Mouse (Mus musculus) gastrocnemius, adult 2 months (tissue): ENCODE data around the gene Kif13a. TPM values are rescaled to one million over a fixed set of nuclear protein-coding genes. Genes with fewer than 3 reads are reported as not detected.

ENCODE experiments used
- DNase-seq: peaks from one replicate; pipeline ENCODE4 v3.0.0; 2022
- H3K27ac ChIP-seq: fragments of 200-600 bp; 2 replicates; pipeline ENCODE4 v1.8.1; 2022; ENCODE audit warnings: mild to moderate bottlenecking
- H3K4me3 ChIP-seq: fragments of 200-600 bp; 2 replicates; pipeline ENCODE4 v1.8.1; 2022; ENCODE audit warnings: mild to moderate bottlenecking, moderate library complexity
- CTCF ChIP-seq: fragments of 200-600 bp; IDR thresholded peaks from 2 replicates; pipeline ENCODE4 v1.8.1; 2022; ENCODE audit warnings: antibody characterized with exemption, mild to moderate bottlenecking, moderate library complexity
- intact Hi-C: fragments of 180-260 bp; cut with DNase I; formaldehyde crosslinking; loops from one replicate; pipeline ENCODE4 v1.15.1; 2025
- total RNA-seq, 2 experiments: library from RNA; stranded (reverse); gene quantifications; 2 replicates each; pipeline ENCODE4 v1.2.3; 2021

Kif13a gene
- total RNA-seq, 2 experiments from 2014 or later = 90.6 to 92.3 TPM

- DNase-seq = no peak
- Histone ChIP-seq H3K4me3 (no peak overlapping the region), H3K27ac (no peak overlapping the region)
- no peak for TF ChIP-seq CTCF
- intact Hi-C loops = no loop called here
Measured at GRCm38 (mm10) chr13:46911018-46911419, 18.6 kb downstream of the Kif13a start.

GRCm38 (mm10) chr13:46909946-46910345 is 19.7 kb downstream of the Kif13a start:
- H3K27ac ChIP-seq = no peak overlapping the region; the same call in 1 of the 2 replicates
- intact Hi-C loops = no loop called here
- TF ChIP-seq CTCF = no peak
- H3K4me3 ChIP-seq = no peak overlapping the region
- DNase-seq = no peak

DNA sequence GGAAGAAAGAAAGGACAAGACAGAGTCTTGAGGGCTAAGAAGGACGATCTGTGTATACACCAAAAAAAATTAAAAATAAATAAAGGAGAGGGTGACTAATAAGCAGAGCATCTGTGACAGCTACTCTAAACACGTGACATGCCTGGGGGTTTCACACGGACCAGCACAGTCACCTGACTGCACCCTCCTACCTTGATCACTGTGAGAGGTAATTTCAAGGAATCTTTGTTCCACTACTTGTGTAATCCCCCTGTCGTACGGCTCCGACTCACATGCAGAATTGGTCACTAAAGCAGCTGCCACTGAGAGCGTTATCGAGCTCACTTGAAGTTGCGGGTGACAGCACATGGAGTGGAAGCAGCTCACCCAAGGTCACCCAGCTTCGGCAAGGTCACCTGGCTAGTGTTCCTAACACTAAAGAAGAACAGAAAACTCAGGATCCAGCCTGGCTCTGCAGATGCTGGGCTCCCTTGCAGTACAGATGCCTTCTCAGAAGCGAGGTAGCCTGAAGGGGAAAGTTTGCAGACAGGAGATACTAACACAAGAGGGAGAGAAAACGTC is 20.6 kb downstream of the Kif13a start:
- no peak for DNase-seq
- no peak overlapping the region for H3K4me3 ChIP-seq
- H3K27ac ChIP-seq = no peak overlapping the region
- intact Hi-C loops = no loop called here
- no peak for TF ChIP-seq CTCF

GRCm38 (mm10) chr13:46908387-46908786 is 21.3 kb downstream of the Kif13a start:
- intact Hi-C loops = no loop called here
- Histone ChIP-seq H3K27ac (no peak overlapping the region), H3K4me3 (no peak overlapping the region)
- TF ChIP-seq CTCF = no peak
- no peak for DNase-seq

DNA sequence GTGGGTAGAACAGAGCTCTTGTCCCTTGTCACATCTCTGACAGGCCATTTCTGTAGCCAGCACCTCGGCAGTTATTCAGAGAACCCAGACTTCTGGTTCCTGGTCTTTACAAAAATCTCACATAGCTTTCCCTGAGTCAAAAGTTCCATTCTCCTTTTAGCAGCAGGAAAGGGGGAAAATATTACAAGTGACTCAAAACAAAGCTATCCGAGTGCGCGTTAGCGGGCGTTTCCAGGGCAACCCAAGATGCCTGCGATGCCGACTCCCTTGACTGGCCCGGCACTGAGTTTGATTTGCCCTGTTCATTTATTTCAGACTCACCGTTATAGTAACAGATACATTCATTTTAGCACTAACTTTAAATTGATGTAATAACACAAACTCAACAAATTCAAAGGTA is 21.8 kb downstream of the Kif13a start:
- Histone ChIP-seq H3K4me3 (no peak overlapping the region), H3K27ac (peak overlapping the region; percentile 54)
- intact Hi-C loops = no loop called here
- DNase-seq = peak; percentile 50
- TF ChIP-seq CTCF = no peak

GRCm38 (mm10) chr13:46907115-46907514 is 22.6 kb downstream of the Kif13a start:
- peak overlapping the region; percentile 54 for H3K27ac ChIP-seq
- TF ChIP-seq CTCF = no peak
- no peak overlapping the region for H3K4me3 ChIP-seq
- intact Hi-C loops = no loop called here
- no peak for DNase-seq

GRCm38 (mm10) chr13:46905971-46906370 is 23.7 kb downstream of the Kif13a start:
- no peak for DNase-seq
- intact Hi-C loops = no loop called here
- Histone ChIP-seq H3K27ac (no peak overlapping the region), H3K4me3 (no peak overlapping the region)
- TF ChIP-seq CTCF = no peak

DNA sequence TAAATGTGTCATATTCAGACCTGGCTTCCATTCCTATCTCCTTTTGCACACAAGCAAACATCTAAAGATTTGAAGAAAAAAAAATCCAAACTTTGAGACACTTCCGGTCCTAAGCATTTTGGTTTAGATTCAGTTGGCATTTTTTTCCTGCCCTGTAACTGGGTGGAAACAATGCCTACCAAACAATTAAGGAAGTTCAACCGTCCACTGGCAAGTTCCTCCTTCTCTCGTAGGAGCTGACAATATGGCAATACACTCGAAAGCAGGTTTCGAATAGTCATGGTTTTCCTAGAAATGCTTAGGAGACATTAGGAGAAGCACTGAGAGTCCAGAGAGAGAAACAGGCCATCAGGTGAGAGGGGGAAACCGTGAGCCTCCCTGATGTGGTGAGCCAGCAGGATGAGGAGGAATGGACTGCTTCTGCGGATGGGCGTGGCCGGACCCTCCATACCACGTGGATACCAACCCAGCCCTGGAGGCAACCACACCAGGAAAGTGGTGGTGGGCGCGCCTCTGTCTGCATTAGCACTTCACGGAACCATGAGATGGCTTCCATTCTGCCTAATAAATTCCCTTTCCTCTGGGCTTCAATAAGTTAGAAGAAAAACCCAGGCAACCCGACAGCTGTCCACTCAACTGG is 24.6 kb downstream of the Kif13a start:
- intact Hi-C loops = no loop called here
- no peak for TF ChIP-seq CTCF
- Histone ChIP-seq H3K27ac (peak overlapping the region; percentile 43), H3K4me3 (no peak overlapping the region)
- DNase-seq = no peak

DNA sequence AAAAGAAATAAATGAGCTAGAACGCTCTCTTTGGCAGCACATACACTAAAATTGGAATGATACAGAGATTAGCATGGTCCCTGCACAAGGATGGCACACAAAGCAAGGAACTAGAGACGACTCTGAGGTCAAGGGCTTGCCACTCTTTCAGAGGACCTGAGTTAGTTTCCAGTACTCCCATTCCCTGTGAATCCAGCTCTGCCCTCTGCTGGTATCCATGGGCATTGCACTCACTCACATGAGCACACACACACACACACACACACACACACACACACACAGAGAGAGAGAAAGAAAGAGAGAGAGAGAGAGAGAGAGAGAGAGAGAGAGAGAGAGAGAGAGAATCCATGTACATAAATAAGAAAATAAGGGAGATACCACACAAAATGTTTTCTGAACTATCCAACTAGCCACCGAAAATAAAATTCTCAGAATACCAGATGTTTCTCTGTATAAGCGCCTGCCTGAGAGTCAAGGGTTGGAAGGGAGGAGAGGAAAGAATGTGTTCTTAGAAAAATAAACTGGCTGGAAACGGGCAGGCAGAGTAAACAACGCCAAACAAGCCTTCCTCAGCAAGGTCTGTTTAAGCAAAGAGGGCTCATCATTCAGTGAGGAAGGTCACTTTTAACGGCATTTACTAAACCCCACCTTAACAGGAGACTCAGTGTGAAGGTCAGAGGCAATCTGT is 27.0 kb downstream of the Kif13a start:
- TF ChIP-seq CTCF = peak; percentile 7; the same call in 1 of the 2 replicates
- intact Hi-C loops = no loop called here
- Histone ChIP-seq H3K27ac (peak overlapping the region; percentile 10; the same call in 1 of the 2 replicates), H3K4me3 (no peak overlapping the region)
- no peak for DNase-seq

DNA sequence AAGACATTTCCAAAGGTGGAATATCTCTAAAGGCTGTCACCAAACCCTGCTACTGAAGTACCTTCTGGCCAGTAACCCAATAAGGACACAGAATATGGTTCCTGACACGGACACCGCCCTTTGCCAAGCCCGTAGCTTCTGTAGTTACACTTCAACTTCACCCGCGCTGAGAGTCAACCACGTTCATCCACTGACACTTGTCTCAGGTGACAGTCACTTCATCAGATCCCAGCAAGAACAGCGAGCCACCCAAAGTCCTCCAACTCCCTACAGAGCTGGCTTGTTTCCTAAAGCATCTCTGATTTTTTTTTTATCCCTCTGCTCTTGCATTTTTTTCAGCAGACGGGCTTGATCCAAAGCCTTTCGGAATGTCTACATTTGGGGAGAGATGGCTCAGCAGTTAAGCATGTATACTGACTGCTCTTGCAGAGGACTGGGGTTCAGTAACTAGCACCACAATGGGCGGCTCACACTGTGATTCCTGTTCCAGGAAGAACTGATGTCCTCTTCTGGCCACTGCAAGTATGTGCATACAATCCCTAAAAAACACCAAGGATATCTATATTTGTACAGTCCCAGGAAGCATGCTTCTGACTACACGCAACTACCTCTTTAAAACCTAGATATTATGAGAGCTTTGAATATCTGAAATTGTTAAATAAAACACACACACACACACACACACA is 28.7 kb downstream of the Kif13a start:
- TF ChIP-seq CTCF = no peak
- peak; percentile 42 for DNase-seq
- no peak overlapping the region for H3K4me3 ChIP-seq
- intact Hi-C loops = no loop called here
- peak overlapping the region; percentile 65 for H3K27ac ChIP-seq

DNA sequence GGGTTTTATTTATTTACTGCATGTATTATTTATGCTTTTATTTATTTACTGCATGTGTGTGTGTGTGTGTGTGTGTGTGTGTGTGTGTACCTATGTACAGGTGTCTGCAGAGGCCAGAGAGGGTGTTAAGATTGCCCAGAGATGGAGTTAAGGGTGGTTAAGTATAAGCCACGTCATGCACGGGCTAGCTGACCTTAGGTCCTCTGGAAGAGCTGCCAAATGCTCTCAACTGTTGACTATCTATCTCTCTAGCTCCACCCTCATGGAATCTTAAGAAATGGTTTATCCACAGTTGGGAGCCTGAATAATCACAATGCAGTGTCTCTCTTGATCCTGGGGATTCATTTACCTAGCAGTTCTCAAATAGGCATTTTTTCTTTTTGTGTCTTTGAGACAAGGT is 30.8 kb downstream of the Kif13a start:
- Histone ChIP-seq H3K4me3 (no peak overlapping the region), H3K27ac (no peak overlapping the region)
- no peak for TF ChIP-seq CTCF
- no peak for DNase-seq
- intact Hi-C loops = no loop called here

DNA sequence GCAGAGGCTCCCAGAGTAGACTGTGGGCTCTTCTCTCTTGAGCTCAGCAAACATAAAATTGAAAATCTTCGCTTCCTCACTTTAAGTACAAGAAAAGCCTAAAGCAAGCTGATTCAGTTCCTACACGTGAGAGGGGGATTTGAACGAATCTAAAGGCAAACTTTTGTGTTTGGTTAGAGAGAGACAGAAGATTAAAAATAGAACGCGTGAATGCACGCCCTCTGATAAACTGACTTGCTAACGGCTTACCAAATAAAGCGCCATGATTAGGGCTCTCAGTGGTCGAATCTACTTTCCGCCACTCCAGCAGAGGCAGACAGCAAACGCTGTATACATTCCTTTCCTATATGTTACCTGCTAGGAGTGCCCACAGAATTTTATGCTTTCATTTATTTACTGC is 31.3 kb downstream of the Kif13a start:
- no peak for TF ChIP-seq CTCF
- Histone ChIP-seq H3K4me3 (no peak overlapping the region), H3K27ac (no peak overlapping the region)
- DNase-seq = no peak
- intact Hi-C loops = no loop called here

DNA sequence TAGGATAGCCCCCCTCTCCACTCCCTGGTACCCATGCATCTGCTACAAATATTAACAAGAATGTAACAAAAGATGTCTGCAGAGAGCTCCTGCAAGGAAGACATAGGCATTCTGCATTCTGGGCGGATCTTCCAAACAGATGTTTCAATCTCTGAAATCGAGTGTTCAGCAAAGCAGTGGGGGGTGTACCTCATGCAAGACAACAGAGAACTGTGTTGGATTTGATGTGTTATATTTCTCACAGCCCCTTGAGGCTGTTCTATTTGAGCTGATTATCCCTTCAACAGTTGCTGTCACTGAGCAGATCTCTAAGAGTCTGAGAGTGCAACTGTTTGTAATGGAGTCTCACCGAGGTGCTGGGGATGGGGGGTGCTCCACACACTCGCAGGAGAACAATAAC is 37.3 kb downstream of the Kif13a start:
- no peak for DNase-seq
- intact Hi-C loops = no loop called here
- no peak overlapping the region for H3K4me3 ChIP-seq
- H3K27ac ChIP-seq = no peak overlapping the region
- TF ChIP-seq CTCF = no peak
